Mouse (Mus musculus): Measurements from ENCODE around the gene Bicd1. TPM values are rescaled to one million over a fixed set of nuclear protein-coding genes. Genes with fewer than 3 reads are reported as not detected.

The Bicd1 gene
- polyA plus RNA-seq, 1 experiment from 2014 or later = 5.7 TPM

DNA sequence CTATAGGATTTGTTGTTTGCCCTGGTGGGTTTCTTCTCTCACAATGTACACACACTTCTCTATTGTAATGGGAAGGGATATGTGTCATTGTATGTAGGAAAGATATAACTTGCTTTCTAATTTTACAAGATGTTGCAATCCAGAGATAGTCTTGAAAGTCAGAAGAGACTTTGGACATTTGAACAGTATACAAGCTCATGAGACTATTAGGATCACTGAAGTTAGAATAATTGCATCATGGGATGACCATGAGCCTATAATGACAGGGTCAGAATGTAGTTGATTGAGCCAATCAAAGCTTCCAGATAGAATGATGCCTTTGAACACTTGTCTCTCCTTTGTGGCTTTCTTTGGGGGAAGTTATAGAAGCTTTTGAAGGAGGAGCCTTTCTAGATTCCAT is 171.4 kb downstream of the Bicd1 start:
- Histone ChIP-seq H3K4me3 (no peak overlapping the region), H3K27ac (no peak overlapping the region), H3K4me1 (no peaks in the 10 kb centered on the region), H3K4me2 (replicated peaks) (no peak overlapping the region), H3K9me3 (peaks cover 4% of the 10 kb centered on the region), H3K27me3 (no peaks in the 10 kb centered on the region), H3K36me3 (peaks cover 10% of the 10 kb centered on the region), H3K9ac (no peak overlapping the region)
- no peak for ATAC-seq (ENCODE audit: low FRiP score, low read depth)

GRCm38 (mm10) chr6:149585708-149586504 is 177.2 kb downstream of the Bicd1 start:
- WGBS = 93% methylated on average over 7 of the region's 7 CpGs
- Histone ChIP-seq H3K27ac (no peak overlapping the region), H3K27me3 (no peaks in the 10 kb centered on the region), H3K4me1 (no peaks in the 10 kb centered on the region), H3K4me3 (no peak overlapping the region), H3K9ac (no peak overlapping the region), H3K36me3 (peaks cover 10% of the 10 kb centered on the region), H3K9me3 (peaks cover 9% of the 10 kb centered on the region), H3K4me2 (replicated peaks) (no peak overlapping the region)
- no peak for ATAC-seq (ENCODE audit: low FRiP score, low read depth)

Small RNA genes lying within 50 kb of the gene (microRNA-seq; reads per million reads assigned to microRNA genes)
- not detected for gene Gm24307

Other genes starting within 250 kb of the Bicd1 start
- gene Amn1, start 220.2 kb upstream of the Bicd1 start, polyA plus RNA-seq (2015; fragmentation: Nextera tagmentation; extraction: Ambion mirVana) = 37.9 and 41.2 TPM in 2 replicates
- 59.9 and 63.9 TPM in 2 replicates for gene Resf1, start 99.5 kb upstream of the Bicd1 start, polyA plus RNA-seq (2015; fragmentation: Nextera tagmentation; extraction: Ambion mirVana)